Mouse (Mus musculus) urinary bladder, postnatal 36 days (tissue): Measurements from ENCODE around the gene Slc2a6.

ENCODE experiments used
- DNase-seq, 2 experiments: peaks; one replicate each; pipeline ENCODE4 v3.0.0; 2022; ENCODE audit warnings: low spot score in 2 of 2, mixed read lengths in 1 of 2

Gene Slc2a6

DNA sequence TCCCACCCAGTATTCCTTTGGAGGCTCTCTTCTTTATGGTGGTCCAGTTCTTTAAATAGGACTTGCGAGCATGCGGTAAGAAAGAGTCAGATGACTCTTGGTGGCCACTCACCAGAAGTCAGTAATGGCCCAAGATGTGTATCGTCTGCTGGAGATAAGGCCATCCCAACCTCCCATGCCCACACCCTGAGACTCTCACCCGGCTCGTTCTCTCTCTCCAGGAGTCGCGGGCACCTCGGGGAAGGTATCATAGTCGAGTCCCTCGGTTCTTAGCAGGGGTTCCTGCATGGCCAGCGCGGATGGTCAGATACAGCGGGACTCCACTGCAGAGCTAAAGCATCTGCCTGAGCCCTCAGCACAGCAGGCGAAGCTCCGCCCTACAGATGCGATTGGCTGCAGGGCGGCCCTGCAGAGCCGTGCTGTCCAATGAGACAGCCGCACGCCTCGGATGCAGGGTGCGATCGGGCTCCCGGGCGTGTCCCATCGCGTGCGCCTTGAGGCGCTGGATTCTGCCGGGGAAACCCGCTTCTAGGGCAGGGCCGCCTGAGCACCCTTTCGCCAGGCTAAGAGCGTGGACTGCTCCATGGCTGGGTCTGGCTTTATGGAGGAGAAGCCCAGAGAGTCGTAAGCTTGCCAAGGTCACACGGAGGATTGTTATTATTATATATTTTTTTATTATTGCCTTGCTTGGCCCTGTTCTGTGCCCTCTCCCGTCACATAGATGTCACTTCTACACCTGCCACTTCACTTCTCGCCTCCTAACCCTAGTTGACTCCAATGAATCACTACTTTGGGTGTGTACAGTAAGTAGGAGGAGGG lies at the start of gene Slc2a6:
TSS of gene Slc2a6 (minus strand) at position 381 of the 819 bp plus-strand sequence.
- peak; percentile 73 to 83 for DNase-seq

DNA sequence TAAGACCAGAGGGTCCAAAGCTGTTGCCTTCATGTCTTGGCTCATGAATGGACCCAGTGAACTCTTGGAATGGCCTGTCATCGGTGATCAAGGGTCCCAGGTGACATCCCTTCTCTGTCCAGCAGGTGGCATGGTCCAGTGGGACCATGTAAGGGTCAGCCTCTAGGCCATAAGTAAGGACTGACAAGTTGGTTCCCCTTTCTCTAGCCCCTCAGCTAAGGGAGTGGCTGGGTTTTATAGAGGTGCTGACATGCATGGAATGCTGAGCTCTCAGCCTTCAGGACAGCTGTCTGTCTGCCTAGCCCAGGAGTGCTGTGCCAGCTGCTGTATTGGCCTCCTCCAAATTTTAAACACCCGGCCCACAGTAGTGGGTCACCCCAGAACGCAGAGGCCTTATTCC lies 47.7 kb upstream of the Slc2a6 start:
- DNase-seq = peak in 1 of 2 experiments; percentile 24

DNA sequence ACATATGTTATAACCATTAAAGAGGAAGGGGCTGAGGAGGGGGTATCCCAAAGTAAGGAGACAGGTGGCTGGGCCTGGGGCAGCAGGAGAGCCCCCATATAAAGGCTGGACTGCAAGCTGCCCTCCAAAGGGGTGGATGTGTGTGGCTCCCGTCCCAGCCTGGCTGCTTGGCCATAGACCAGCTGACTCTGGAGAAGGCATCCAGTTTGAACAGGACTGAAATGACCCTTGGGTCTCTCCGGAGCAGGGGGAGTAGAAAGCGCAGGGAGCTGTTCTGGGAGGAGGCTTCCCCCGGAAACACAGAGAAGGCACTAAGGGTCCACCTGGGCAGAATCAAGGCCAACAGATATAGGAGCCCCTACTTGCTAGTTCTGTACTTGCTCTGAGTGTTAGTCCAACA lies 47.0 kb upstream of the Slc2a6 start:
- no peak for DNase-seq

DNA sequence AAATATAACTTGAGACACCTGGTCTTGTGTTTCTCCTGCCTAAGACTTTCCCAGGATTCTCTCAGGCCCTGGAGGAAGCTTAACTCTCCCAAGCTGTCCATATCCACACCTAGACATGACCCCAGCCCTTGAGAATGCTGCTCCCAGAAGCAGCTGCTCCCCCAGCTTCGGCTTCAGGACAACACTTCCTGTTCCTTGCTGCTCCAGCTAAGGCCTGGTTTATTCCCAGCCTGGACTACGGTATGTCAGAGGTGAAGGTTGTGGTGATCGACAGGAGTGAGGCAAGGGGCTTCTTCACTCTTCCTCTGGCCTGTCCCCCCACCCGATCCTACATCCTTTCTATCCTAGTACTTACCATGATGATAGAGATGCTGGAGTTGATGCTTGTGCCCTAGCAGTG lies 45.6 kb upstream of the Slc2a6 start:
- DNase-seq = no peak

DNA sequence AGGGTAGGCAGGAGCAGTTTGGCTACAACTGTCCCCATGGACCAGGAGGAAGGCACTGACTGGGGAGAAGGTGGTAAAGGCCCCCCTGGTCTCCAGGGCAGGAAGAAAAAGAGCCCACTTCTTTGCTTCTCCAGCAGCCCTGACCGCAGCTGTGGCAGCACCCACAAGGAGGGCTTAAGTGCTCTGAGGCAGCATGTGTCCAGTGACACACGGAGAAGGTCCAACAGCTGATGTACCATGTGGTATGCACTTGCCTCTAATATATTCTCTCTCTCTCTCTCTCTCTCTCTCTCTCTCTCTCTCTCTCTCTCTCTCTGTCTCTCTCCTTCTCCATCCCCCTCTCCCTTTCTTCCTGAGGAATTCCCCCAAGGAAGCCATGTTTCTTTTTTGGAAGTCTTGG lies 44.2 kb upstream of the Slc2a6 start, which contains the start of gene Mymk:
TSS of gene Mymk (minus strand) at position 202 of the 400 bp plus-strand sequence.
- DNase-seq = no peak

DNA sequence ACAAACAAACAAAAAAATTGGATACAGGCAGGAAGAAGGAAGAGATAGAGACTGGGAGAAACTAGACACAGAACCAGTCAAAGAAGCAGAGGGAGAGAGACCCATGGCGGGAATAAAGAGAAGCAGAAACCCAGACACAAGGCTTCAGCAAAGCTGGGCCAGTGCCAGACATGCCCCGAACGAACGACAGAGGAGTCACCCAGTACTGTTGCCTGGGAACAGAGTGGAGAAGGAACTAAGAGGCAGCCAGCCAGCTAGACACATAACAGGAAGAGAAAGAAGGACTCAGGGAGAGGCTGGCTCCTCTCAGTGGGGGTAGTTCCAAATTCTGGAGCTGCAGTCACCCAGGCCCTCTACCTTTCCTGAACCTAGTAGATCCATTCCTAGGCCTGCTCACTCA lies 43.3 kb upstream of the Slc2a6 start:
- DNase-seq = peak in 1 of 2 experiments; percentile 55

DNA sequence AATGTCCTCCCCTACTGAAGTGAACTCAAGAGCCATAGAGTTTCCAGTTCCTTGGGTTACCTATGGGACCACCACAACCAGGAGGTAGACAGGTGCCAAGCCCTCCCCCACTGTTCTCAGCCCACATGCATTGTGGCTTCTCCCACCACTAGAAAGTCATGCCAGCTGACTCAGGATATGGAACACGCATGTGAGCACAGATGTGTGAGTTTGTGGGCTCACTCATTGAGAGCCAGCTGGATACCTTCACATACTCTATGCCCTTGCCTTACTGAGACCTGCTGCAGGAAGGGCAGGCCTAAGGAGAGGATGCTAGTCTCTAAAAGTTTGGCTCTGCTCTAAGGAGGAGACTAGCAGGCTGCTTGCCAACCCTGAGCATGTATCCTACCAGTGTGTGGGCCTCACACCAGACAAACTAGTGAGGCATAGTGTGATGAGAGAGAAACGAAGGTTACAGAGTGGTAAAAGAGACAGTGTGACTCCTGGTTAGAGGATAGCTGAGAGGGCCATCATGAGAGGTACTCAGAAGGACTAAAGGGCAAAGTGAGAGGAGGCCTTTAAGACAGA lies 42.5 kb upstream of the Slc2a6 start:
- DNase-seq = no peak

DNA sequence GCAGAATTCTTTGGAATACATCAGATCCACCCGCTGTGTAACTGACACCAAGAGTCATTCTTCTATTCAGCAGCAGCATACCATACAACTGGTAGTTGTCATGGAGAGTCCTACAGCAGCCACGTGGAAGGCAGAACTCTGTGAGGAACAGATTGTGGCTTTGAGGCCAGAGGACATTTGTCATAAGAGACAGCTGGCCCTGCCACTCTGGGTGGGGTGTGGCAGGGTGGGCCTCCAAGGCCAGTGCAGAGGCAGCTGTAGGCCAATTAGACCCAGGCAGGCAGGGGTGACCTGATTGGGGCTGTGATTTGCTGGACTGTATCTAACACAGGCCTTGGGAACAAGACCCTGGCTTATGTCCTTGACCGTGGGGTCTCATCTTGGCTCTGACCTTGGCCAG lies 41.8 kb upstream of the Slc2a6 start:
- DNase-seq = no peak

DNA sequence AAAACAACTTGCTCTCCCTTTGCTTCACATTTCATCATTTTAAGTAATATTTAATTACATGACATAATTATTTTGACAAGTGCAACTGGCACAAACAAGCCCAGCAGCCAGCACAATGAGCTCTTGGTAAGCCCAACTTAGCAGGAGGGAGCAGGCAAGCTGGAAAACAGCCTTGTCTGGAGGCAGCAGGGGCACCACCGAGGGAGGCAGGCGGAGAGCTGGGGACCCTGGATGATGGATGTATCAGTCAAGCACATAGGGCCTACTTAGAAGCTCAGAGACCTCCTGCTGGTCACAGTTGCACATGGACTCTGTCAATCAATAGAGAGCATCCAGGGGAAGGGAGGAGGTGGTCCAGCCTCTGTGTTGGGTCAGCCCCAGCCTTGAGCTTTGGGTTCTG lies 40.2 kb upstream of the Slc2a6 start:
- no peak for DNase-seq

DNA sequence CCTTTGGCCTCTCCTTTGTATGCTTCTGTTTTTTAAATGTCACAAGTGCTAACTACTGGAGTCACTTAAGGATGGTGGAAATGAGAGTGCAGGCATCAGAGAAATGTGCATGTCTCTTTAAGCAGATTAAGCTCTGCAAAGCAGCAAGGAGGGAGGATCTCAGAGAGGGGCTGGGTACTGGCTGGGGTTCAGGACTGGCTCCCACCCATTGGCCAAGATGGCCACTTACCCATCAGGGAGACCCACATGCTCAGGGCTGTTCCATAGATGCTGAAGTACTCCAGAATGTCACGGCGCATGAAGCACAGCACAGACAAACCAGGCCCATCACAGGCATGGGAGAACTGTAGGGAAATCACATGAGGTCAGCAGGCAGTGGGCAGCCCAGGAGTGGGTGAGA lies 39.3 kb upstream of the Slc2a6 start:
- DNase-seq = no peak

DNA sequence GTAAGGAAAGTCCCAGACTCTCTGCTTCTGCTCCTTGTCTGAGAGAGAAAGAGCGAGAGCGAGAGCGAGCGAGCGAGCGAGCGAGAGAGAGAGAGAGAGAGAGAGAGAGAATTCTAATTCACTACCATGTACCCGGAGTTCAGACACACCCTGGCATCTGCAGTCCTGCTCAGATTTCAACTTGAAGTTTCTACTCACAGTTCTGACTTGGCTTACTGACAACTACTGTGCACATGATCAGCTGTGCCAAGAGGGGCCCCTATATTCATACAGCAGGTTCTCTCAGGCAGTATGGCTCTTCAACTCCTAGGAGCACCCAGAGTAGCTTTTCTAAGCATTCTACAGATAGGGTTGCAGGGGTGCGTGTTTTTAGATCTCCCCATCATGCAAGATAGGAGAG lies 31.4 kb upstream of the Slc2a6 start:
- DNase-seq = no peak

DNA sequence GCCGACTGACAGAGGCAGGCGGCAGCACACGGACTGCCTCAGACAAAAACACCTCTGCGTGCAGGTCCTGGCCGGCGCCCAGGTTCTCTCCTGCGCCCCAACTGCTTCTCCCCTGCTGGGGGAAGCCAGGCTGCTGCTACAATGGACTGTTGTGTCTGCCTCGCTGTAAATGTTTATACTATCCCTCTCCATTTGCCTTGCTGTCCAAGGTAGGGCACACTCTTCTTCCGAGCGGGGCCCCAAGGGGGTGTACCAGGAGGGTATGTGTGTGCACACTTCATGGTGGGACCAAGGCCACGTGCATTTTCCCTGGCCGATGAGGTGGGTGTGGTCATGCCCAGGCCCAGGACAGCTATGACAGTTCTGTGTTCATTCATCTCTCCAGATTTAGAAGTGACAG lies 31.0 kb upstream of the Slc2a6 start:
- DNase-seq = no peak

DNA sequence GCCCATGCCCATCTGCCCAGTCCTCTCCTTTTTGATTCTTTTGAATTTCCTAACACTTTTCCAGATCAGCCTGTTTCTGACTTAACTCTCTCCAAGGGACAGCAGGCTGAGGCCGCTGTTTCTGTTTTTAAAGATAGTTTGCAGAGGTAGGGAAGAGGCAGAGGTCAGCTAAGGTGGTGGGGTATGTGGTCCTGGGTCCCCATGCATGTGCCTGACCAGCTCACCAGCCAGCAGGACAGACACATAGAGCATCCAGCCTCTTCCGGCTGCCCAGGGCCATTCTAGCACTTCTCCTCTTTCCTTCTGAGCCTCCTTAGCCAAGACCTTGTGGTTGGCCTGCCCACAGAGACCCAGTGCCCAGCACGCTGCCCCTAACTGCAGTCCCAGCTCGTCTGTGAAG lies 30.5 kb upstream of the Slc2a6 start:
- no peak for DNase-seq

DNA sequence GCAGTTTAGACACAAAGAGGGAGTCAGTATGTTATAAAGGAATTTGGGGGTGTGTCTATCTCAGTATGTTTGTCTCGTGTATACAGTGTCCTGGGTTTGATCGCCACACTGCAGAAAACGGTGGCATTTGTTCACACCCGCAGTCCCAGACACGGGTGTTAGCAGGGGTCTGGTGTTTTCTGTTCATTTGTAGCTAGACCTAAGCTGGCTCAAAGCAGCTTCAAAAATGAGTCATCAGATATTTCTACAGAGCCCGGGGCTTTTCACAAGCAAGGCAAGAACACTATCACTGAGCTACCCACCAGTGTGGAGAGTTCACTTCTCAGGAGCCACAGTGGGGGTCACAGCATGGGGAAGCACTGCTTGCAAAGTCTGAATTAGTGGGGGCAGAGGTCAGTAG lies 21.6 kb upstream of the Slc2a6 start:
- DNase-seq = no peak

DNA sequence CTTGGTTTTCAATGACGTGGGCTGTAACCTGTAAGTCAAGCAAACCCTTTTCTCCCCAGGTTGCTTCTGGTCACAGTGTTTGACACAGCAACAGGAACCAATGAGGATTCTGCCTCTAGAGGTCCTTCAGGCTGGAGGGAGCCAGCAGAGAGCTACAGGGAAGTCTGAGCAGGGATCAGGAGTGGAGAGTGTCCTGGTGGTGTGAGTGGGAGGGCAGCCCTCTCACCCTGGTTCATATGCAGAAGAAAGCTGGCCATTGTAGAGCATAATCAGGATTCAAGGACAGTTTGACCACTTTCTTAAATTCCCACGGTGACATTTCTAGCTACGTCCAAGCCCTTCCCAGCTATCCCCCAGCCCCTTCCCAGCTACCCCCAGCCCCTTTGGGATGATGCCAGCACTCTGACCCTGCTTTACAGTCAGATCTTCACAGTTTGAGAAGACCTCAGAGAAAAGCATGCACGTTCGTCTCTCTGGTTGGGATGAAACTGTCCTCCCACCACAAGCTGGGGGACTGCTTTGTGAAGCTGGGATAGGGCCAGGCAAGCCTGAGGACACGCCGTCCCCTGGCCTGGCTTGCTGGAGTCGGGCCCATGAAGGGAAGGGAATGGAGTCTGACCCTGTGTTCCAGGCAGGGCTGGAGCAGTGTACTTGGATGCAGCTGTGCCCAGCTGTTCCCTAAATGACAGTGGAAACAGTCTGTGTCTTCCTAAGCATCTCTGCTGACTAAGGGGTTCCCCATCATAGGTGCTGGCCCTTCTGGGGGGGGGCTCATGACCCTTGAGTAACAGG lies 18.4 kb upstream of the Slc2a6 start:
- peak in 1 of 2 experiments; percentile 75 for DNase-seq

DNA sequence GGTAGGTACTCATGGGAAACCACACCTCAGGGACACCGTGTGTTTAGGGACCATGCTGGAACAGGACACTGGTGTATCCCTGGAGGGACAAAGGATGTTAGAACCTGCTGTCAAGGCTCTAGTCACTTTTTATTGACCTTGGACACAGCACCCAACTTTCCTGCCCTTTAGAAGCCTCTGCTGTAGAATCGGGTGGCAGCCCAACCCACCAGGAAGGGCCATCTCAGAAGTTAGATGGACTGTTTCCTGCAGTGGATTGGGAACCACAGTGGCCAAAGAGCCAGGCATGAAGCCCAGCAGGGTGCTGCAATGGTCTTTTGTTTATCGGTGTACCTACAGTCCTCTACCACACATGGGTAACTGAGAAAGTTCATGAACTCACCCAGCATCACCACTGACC lies 16.8 kb upstream of the Slc2a6 start:
- DNase-seq = no peak

DNA sequence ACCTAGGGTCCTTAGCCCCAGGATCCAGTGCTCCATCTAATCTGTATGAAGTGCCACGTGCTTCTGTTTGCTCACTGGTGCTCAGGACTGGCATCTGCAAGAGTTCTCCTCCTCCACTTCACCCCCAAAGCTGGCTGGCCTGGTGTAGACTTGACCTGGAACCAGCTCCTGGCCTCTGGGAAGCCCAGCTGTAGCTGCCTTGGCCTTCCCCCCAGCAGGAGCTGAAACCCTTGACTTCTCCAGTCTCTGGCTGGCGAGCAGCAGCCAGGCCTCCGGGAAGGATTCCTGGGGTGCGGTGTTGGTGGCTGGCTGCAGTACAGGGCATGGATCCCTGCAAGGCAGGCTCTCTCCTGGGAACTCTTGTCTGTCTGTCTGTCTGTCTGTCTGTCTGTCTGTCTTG lies 16.4 kb upstream of the Slc2a6 start:
- DNase-seq = peak in 1 of 2 experiments; percentile 31

DNA sequence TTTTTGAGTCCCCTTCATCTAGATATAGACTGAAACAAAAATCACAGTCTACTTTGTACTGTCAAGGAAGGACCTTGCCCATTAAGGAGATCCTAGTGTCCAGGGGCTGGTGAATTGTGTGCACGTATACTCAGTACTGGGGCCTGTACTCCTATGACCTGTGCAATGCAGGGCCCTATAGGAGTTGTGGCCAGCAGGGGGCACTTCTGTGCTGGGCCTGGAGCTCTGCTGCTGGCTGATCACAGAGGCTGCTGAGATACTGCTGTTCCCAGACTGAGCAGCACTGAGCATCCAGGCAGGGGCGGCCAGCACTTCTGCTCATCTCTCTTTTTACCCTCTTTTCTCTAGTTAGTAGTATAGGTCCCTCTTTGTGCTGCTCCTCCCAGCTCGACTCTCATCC lies 15.7 kb upstream of the Slc2a6 start:
- peak; percentile 62 to 81 for DNase-seq

DNA sequence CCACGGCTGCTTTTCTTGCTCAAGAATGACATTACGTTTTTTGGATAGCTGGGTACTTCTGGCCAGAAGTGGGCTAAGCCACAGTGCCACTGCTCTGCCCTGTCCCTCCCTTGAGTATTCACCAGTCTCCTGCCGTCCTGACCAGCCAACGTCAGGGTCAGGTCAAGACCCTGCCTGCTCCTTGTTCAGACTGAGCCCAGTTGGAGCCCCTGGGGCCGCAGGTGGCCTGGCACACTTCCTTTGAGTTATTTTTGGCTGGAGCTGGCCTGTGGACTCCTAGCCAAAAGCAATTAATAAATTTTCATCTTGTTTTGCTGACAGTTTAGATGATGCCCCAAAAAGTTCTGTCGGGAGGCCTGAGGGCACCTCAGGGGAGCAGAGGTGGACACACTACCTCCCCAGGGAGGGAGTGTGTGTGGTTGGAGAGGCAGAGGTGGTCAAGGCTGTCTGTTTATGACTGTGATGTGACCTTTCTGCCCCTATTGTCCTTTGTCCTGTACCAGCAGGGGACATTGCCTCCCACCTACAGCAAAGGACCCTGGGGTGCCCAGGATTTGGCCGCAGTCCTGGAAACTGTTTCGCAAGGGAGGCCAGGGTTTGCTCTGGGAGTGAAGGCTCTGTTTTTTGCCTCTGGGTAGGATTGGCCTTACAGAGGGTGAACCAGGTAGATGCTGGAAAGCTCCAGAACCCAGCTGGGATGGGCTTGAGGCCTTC lies 14.5 kb upstream of the Slc2a6 start:
- peak in 1 of 2 experiments; percentile 36 for DNase-seq

DNA sequence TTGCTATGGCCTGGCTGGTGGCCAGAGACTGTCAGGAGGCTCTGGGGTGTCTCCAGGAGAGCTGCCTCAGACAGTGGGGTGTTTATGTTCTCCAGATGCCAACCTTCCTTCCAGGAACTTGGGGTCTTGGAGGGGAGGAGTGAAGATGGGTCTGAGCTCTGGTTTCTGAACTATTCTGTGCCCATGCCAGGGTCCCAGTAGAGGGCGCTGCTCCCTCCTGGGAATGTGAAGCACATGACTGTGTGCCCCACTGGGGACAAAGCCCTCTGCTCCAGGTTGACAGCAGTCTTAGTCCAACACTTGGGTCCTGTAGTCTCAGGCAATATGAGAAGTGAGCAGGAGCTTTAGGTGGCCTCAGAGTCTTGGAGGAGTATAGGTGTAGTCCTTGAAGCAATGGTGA lies 11.5 kb upstream of the Slc2a6 start:
- no peak for DNase-seq

DNA sequence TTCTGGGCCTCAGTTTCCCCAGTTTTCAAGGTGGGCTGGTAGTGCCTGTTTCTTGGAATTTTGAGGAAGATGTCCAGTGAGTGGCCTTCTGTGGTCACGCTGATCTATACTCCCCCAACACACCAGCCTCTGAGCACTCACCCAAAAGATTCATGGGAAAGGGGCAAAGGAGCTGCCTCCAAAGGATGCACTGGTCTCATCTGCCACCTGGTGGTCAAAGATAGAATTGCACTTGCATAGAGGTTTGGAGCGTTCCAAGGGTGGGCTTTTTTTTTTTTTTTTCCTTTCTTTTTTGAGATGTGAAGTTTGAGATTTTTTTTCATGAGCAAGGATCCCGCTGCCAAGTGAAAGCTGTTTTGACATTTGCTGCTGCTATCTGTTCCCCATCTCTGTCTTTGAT lies 10.8 kb upstream of the Slc2a6 start:
- peak; percentile 44 to 48 for DNase-seq

DNA sequence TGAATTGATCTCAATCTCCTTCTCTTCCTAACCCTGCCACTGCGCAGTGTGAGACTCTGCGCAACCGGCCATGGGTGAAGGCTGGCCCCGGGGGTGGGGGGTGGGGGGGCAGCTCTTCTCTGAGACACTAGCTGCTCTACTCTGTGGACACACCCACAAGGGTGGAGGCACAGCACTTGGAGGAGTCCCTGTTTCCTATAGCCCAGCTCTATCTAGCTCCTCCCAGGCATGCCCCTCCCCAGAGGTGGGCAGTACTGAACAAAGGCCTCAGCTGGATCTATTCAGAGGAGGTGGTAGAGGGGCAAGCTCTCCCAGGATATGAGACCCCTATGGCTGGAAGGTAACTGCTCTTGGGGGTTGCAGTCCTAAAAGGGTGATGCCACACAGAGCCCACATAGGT lies 9.2 kb upstream of the Slc2a6 start:
- no peak for DNase-seq
